Mouse (Mus musculus) spleen, postnatal 36 days (tissue): ENCODE measurements around the gene Sik2.
A peak's percentile ranks its signal among the peaks of the same experiment; 100 is the strongest.

Experiments
- DNase-seq, 2 experiments: peaks; one replicate each; pipeline ENCODE4 v3.0.0; 2022; ENCODE audit warnings: low spot score in 2 of 2, mixed read lengths in 1 of 2

Sik2 gene

GRCm38 (mm10) chr9:50865803-50866202 is 143.1 kb downstream of the Sik2 start:
- DNase-seq: peak in 1 of 2 experiments; percentile 14

GRCm38 (mm10) chr9:50864877-50865276 is 144.0 kb downstream of the Sik2 start:
- DNase-seq: no peak

- no peak for DNase-seq
Measured at GRCm38 (mm10) chr9:50863824-50864223, 145.0 kb downstream of the Sik2 start.

GRCm38 (mm10) chr9:50861119-50861839 is 147.6 kb downstream of the Sik2 start:
- no peak for DNase-seq

GRCm38 (mm10) chr9:50858681-50859080 is 150.2 kb downstream of the Sik2 start:
- no peak for DNase-seq

- DNase-seq: no peak
Measured at GRCm38 (mm10) chr9:50857082-50857641, 151.7 kb downstream of the Sik2 start.

GRCm38 (mm10) chr9:50856341-50857081 is 152.4 kb downstream of the Sik2 start:
- DNase-seq: peak; percentile 88 to 92

- no peak for DNase-seq
Measured at GRCm38 (mm10) chr9:50855780-50856179, 153.1 kb downstream of the Sik2 start.

- DNase-seq: peak in 1 of 2 experiments; percentile 31
Measured at GRCm38 (mm10) chr9:50855133-50855766, 153.6 kb downstream of the Sik2 start.

- peak; percentile 24 to 60 for DNase-seq
Measured at GRCm38 (mm10) chr9:50854376-50854775, 154.5 kb downstream of the Sik2 start.

- peak in 1 of 2 experiments; percentile 53 for DNase-seq
Measured at GRCm38 (mm10) chr9:50852634-50853349, 156.1 kb downstream of the Sik2 start.

GRCm38 (mm10) chr9:50850713-50851112 is 158.2 kb downstream of the Sik2 start:
- peak; percentile 21 to 43 for DNase-seq

- DNase-seq: no peak
Measured at GRCm38 (mm10) chr9:50850271-50850670, 158.6 kb downstream of the Sik2 start.

GRCm38 (mm10) chr9:50849755-50850154 is 159.1 kb downstream of the Sik2 start:
- DNase-seq: no peak

- DNase-seq: peak; percentile 65 to 79
Measured at GRCm38 (mm10) chr9:50849249-50849648, 159.6 kb downstream of the Sik2 start.

GRCm38 (mm10) chr9:50848821-50849220 is 160.1 kb downstream of the Sik2 start:
- no peak for DNase-seq

GRCm38 (mm10) chr9:50847606-50848368 is 161.1 kb downstream of the Sik2 start:
- DNase-seq: no peak

- no peak for DNase-seq
Measured at GRCm38 (mm10) chr9:50847133-50847532, 161.7 kb downstream of the Sik2 start.

- DNase-seq: no peak
Measured at GRCm38 (mm10) chr9:50845547-50845946, 163.3 kb downstream of the Sik2 start.

- no peak for DNase-seq
Measured at GRCm38 (mm10) chr9:50845081-50845480, 163.8 kb downstream of the Sik2 start, which contains the start of gene Ppp2r1b. Gene Ppp2r1b, plus strand, starts transcription at chr9:50845301.
